Mouse (Mus musculus): ENCODE measurements around the gene Efna4. TPM values are rescaled to one million over a fixed set of nuclear protein-coding genes. Genes with fewer than 3 reads are reported as not detected.

The Efna4 gene
- total RNA-seq, 2 experiments from 2014 or later = 1.9 to 2.2 TPM

- intact Hi-C loops (cut with DNase I) = no loop called here
- no peak for DNase-seq
Observed at GRCm38 (mm10) chr3:89365153-89365485, 27.3 kb upstream of the Efna4 start, which contains the start of gene Dcst1. Dcst1 (minus strand) TSS chr3:89365253.

- DNase-seq = no peak
- intact Hi-C loops (cut with DNase I) = no loop called here
Observed at GRCm38 (mm10) chr3:89364631-89365030, 26.8 kb upstream of the Efna4 start.

- intact Hi-C loops (cut with DNase I) = no loop called here
- no peak for DNase-seq
Observed at GRCm38 (mm10) chr3:89361675-89362074, 23.8 kb upstream of the Efna4 start, which contains the start of gene Dcst2. Dcst2 (plus strand) TSS chr3:89361975.

GRCm38 (mm10) chr3:89360237-89360636 lies 22.4 kb upstream of the Efna4 start:
- no peak for DNase-seq
- intact Hi-C loops (cut with DNase I) = no loop called here

- intact Hi-C loops (cut with DNase I) = no loop called here
- DNase-seq = no peak
Observed at GRCm38 (mm10) chr3:89359630-89360029, 21.8 kb upstream of the Efna4 start.

- intact Hi-C loops (cut with DNase I) = no loop called here
- no peak for DNase-seq
Observed at GRCm38 (mm10) chr3:89356029-89356428, 18.2 kb upstream of the Efna4 start.

GRCm38 (mm10) chr3:89355512-89355902 lies 17.7 kb upstream of the Efna4 start:
- intact Hi-C loops (cut with DNase I) = loop anchor here (1.0 to 2.0 kb wide), 2 partner anchors 23 to 37 kb away; no protein-coding TSS in a partner anchor
- DNase-seq = no peak

GRCm38 (mm10) chr3:89354816-89355511 lies 17.1 kb upstream of the Efna4 start:
- DNase-seq = peak; percentile 89 to 96
- intact Hi-C loops (cut with DNase I) = loop anchor here (1.0 to 2.0 kb wide), 4 partner anchors 15 to 38 kb away; no protein-coding TSS in a partner anchor

GRCm38 (mm10) chr3:89351271-89351670 lies 13.4 kb upstream of the Efna4 start:
- intact Hi-C loops (cut with DNase I) = no loop called here
- DNase-seq = no peak

- DNase-seq = peak; percentile 93
- intact Hi-C loops (cut with DNase I) = no loop called here
Observed at GRCm38 (mm10) chr3:89349869-89350501, 12.2 kb upstream of the Efna4 start, which contains the start of gene Adam15. Adam15 (minus strand) TSS chr3:89349996.

- intact Hi-C loops (cut with DNase I) = no loop called here
- DNase-seq = peak; percentile 74 to 75
Observed at GRCm38 (mm10) chr3:89348911-89349868, 11.4 kb upstream of the Efna4 start.

GRCm38 (mm10) chr3:89347916-89348315 lies 10.1 kb upstream of the Efna4 start:
- intact Hi-C loops (cut with DNase I) = no loop called here
- DNase-seq = peak; percentile 54 to 56

- DNase-seq = no peak
- intact Hi-C loops (cut with DNase I) = no loop called here
Observed at GRCm38 (mm10) chr3:89346815-89347540, 9.2 kb upstream of the Efna4 start.

- intact Hi-C loops (cut with DNase I) = no loop called here
Observed at GRCm38 (mm10) chr3:89343279-89343678, 5.5 kb upstream of the Efna4 start.

GRCm38 (mm10) chr3:89341794-89342193 lies 4.0 kb upstream of the Efna4 start:
- no peak for DNase-seq
- intact Hi-C loops (cut with DNase I) = loop anchor here (2.0 kb wide), 1 partner anchor 143 kb away; no protein-coding TSS in a partner anchor

More at GRCm38 (mm10) chr3:89343279-89343678, 5.5 kb upstream of the Efna4 start:
- DNase-seq = no peak

GRCm38 (mm10) chr3:89340465-89340864 lies 2.6 kb upstream of the Efna4 start:
- peak; percentile 76 to 88 for DNase-seq
- intact Hi-C loops (cut with DNase I) = loop anchor here (1.0 to 2.0 kb wide), 2 partner anchors 14 to 144 kb away; no protein-coding TSS in a partner anchor

- peak; percentile 71 to 82 for DNase-seq
- intact Hi-C loops (cut with DNase I) = no loop called here
Observed at GRCm38 (mm10) chr3:89339416-89339815, 1.6 kb upstream of the Efna4 start.

- DNase-seq = no peak
Observed at GRCm38 (mm10) chr3:89337062-89337720, 637 bp downstream of the Efna4 start.

GRCm38 (mm10) chr3:89336529-89336928 lies 1.3 kb downstream of the Efna4 start:
- DNase-seq = no peak
- intact Hi-C loops (cut with DNase I) = loop anchor here (2.0 kb wide), 1 partner anchor 20 kb away; no protein-coding TSS in a partner anchor

More at GRCm38 (mm10) chr3:89337062-89337720, 637 bp downstream of the Efna4 start:
- intact Hi-C loops (cut with DNase I) = loop anchor here (2.0 kb wide), 1 partner anchor 20 kb away; no protein-coding TSS in a partner anchor
